Comparison of ENCODE assay signal across 8 mouse cellular contexts in genomic region chr4:127319613-127320012, GRCm38 (mm10). TPM values are rescaled to one million over a fixed set of nuclear protein-coding genes. Genes with fewer than 3 reads are reported as not detected.
DNase-seq lines count a peak whose midpoint lies in the region; ATAC-seq lines count a peak whose summit lies in the region.

No protein-coding gene starts in this region.

- no peak overlapping the region for H3K27ac ChIP-seq in hindbrain, embryonic 11.5 days (ENCODE audit: low read depth, low read length)

- H3K36me3 ChIP-seq in hindbrain, embryonic 11.5 days (ENCODE audit: control insufficient read depth, insufficient read depth, low read length): no peaks in the 10 kb centered on the region

- DNase-seq in ovary, postnatal 14 days (ENCODE audit: low spot score): peak; percentile 72
- DNase-seq in ovary, adult 18-20 months (ENCODE audit: low spot score): no peak
- DNase-seq in adrenal gland, adult 2 months: peak; percentile 67
- DNase-seq in embryo, embryonic 11 days: peak; percentile 87
- DNase-seq in hindbrain, embryonic 11.5 days (ENCODE audit: low spot score): peak; percentile 89
- DNase-seq in left cerebral cortex, postnatal 10 days (ENCODE audit: extremely low spot score in 1 of 2, low spot score in 2 of 2): peak; percentile 52 to 73
- DNase-seq in thymus, postnatal 25 days: peak; percentile 46

- 4% methylated on average over 3 of the region's 3 CpGs for WGBS in hindbrain, embryonic 11.5 days

- ATAC-seq in hindbrain, embryonic 11.5 days (ENCODE audit: low FRiP score): no peak
- 0 out of 2 replicates have a peak, but pooled peaks have one; percentile 41 for ATAC-seq in monocyte, adult 5-6 weeks (replicated peaks; ENCODE audit: insufficient number of reproducible peaks, low FRiP score, low TSS enrichment, poor library complexity, severe bottlenecking)

- no peaks in the 10 kb centered on the region for H3K4me1 ChIP-seq in hindbrain, embryonic 11.5 days (replicated peaks; ENCODE audit: control insufficient read depth, insufficient read depth, low read length)

- intact Hi-C loops in left cerebral cortex, postnatal 10 days (cut with DNase I): loop anchor here (10.0 kb wide), 3 partner anchors 165 to 765 kb away; partner anchors contain the start of gene Clspn

- H3K4me3 ChIP-seq in hindbrain, embryonic 11.5 days (ENCODE audit: low read depth, low read length): no peak overlapping the region

- no peaks in the 10 kb centered on the region for H3K9me3 ChIP-seq in hindbrain, embryonic 11.5 days (ENCODE audit: control insufficient read depth, low read length)

- no peak overlapping the region for H3K4me2 ChIP-seq in hindbrain, embryonic 11.5 days (replicated peaks; ENCODE audit: low read depth, low read length)

- 0 out of 2 replicates have a peak, but pooled peaks cover 2% of the 10 kb centered on the region for H3K27me3 ChIP-seq in hindbrain, embryonic 11.5 days (ENCODE audit: control insufficient read depth, insufficient read depth, low read length)

- no peak overlapping the region for H3K9ac ChIP-seq in hindbrain, embryonic 11.5 days (ENCODE audit: low read depth, low read length)

RNA-seq across cellular contexts. Expression of gene Gja4, which starts 5.8 kb away (rescaled TPM):
- 1 to 10 TPM; 2.7 to 6.7 TPM for total RNA-seq in adrenal gland, adult 2 months (2021)
- polyA plus RNA-seq in adrenal gland, adult 2 months (2012; rRNA removed): 15.9 and 16.0 TPM in 2 replicates
- 13.5 and 14.0 TPM in 2 replicates for polyA plus RNA-seq in hindbrain, embryonic 11.5 days (2014; fragmentation: Nextera tagmentation; extraction: Ambion mirVana)
- 10 to 100 TPM in 1 of 2 experiments, 1 to 10 TPM in 1; 9.2 to 10.8 TPM for total RNA-seq in left cerebral cortex, postnatal 10 days (2021)
- not detected in 3 replicates for total RNA-seq in monocyte, adult 5-6 weeks (2017)

RNA-seq across cellular contexts. Expression of gene Gjb3, which starts 11.0 kb away (rescaled TPM):
- total RNA-seq in adrenal gland, adult 2 months (2021): under 1 TPM in 1 of 2 experiments, not detected in 1; 0.24 TPM
- 0.08 TPM in 1 of 2 replicates, not detected in the other for polyA plus RNA-seq in adrenal gland, adult 2 months (2012; rRNA removed)
- polyA plus RNA-seq in hindbrain, embryonic 11.5 days (2014; fragmentation: Nextera tagmentation; extraction: Ambion mirVana): 0.77 and 1.7 TPM in 2 replicates
- total RNA-seq in left cerebral cortex, postnatal 10 days (2021): under 1 TPM; 0.36 to 0.41 TPM
- not detected in 3 replicates for total RNA-seq in monocyte, adult 5-6 weeks (2017)

RNA-seq across cellular contexts. Expression of gene Gjb4, which starts 34.3 kb away (rescaled TPM):
- total RNA-seq in adrenal gland, adult 2 months (2021): not detected
- 0.11 TPM in 1 of 2 replicates, not detected in the other for polyA plus RNA-seq in adrenal gland, adult 2 months (2012; rRNA removed)
- 0.24 and 0.39 TPM in 2 replicates for polyA plus RNA-seq in hindbrain, embryonic 11.5 days (2014; fragmentation: Nextera tagmentation; extraction: Ambion mirVana)
- total RNA-seq in left cerebral cortex, postnatal 10 days (2021): not detected
- not detected in 3 replicates for total RNA-seq in monocyte, adult 5-6 weeks (2017)

RNA-seq across cellular contexts. Expression of gene Gjb5, which starts 38.4 kb away (rescaled TPM):
- total RNA-seq in adrenal gland, adult 2 months (2021): under 1 TPM; 0.17 to 0.73 TPM
- polyA plus RNA-seq in adrenal gland, adult 2 months (2012; rRNA removed): 0.27 and 0.34 TPM in 2 replicates
- 0.66 and 0.92 TPM in 2 replicates for polyA plus RNA-seq in hindbrain, embryonic 11.5 days (2014; fragmentation: Nextera tagmentation; extraction: Ambion mirVana)
- total RNA-seq in left cerebral cortex, postnatal 10 days (2021): not detected
- not detected in 3 replicates for total RNA-seq in monocyte, adult 5-6 weeks (2017)
